Mouse (Mus musculus): ENCODE results near the gene Cipc. TPM values are rescaled to one million over a fixed set of nuclear protein-coding genes. Genes with fewer than 3 reads are reported as not detected.

Cipc gene
- total and polyA plus RNA-seq, 3 experiments = 42.7 to 89.5 (median 70.0) TPM

- Histone ChIP-seq H3K4me3 (ENCODE audit: low read depth, low read length) (no peak overlapping the region), H3K4me1 (ENCODE audit: insufficient read depth, low read depth, low read length) (no peaks in the 10 kb centered on the region), H3K9me3 (replicated peaks) (no peaks in the 10 kb centered on the region), H3K36me3 (replicated peaks) (no peaks in the 10 kb centered on the region), H3K27me3 (ENCODE audit: insufficient read depth, low read length) (peaks cover 14% of the 10 kb centered on the region; the same call in 1 of the 2 replicates)
- TF ChIP-seq GATA2 (IDR thresholded peaks at IDR 0.05; ENCODE audit: borderline replicate concordance, low read depth, low read length) (no peak), GATA1 (IDR thresholded peaks at IDR 0.05; ENCODE audit: borderline replicate concordance, low read length) (no peak), TAL1 (conservative IDR thresholded peaks at IDR 0.05; ENCODE audit: low read depth, low read length) (no peak), CTCF (IDR thresholded peaks at IDR 0.05; ENCODE audit: low read depth, low read length) (no peak), POLR2AphosphoS5 (IDR thresholded peaks at IDR 0.05; ENCODE audit: insufficient replicate concordance, low read depth, low read length) (no peak)
- DNase-seq (ENCODE audit: low spot score) (no peak), ATAC-seq (ENCODE audit: extremely low read depth, insufficient number of reproducible peaks, low FRiP score, poor library complexity, severe bottlenecking) (no peak)
Observed at GRCm38 (mm10) chr12:86989378-86989777, 42.5 kb downstream of the Cipc start.

GRCm38 (mm10) chr12:86989890-86990754 is 43.3 kb downstream of the Cipc start, which contains the start of gene Zdhhc22:
Gene Zdhhc22, minus strand, starts transcription at chr12:86990430.
- H3K9me3 ChIP-seq (replicated peaks) = no peaks in the 10 kb centered on the region
- H3K4me1 ChIP-seq (ENCODE audit: insufficient read depth, low read depth, low read length) = no peaks in the 10 kb centered on the region
- no peak for ATAC-seq (ENCODE audit: extremely low read depth, insufficient number of reproducible peaks, low FRiP score, poor library complexity, severe bottlenecking)
- no peak for DNase-seq (ENCODE audit: low spot score)
- no peak within 1 kb of the TSS for H3K4me3 ChIP-seq (ENCODE audit: low read depth, low read length)
- peaks cover 14% of the 10 kb centered on the region; the same call in 1 of the 2 replicates for H3K27me3 ChIP-seq (ENCODE audit: insufficient read depth, low read length)
- no peaks in the 10 kb centered on the region for H3K36me3 ChIP-seq (replicated peaks)
- no peak for TF ChIP-seq GATA2 (IDR thresholded peaks at IDR 0.05; ENCODE audit: borderline replicate concordance, low read depth, low read length)
- TF ChIP-seq POLR2AphosphoS5 (IDR thresholded peaks at IDR 0.05; ENCODE audit: insufficient replicate concordance, low read depth, low read length) = no peak
- no peak for TF ChIP-seq CTCF (IDR thresholded peaks at IDR 0.05; ENCODE audit: low read depth, low read length)

GRCm38 (mm10) chr12:86990755-86991110 is 43.9 kb downstream of the Cipc start:
- no peak for TF ChIP-seq GATA1 (IDR thresholded peaks at IDR 0.05; ENCODE audit: borderline replicate concordance, low read length)
- TF ChIP-seq GATA2 (IDR thresholded peaks at IDR 0.05; ENCODE audit: borderline replicate concordance, low read depth, low read length) = no peak
- no peak for TF ChIP-seq TAL1 (conservative IDR thresholded peaks at IDR 0.05; ENCODE audit: low read depth, low read length)
- TF ChIP-seq CTCF (IDR thresholded peaks at IDR 0.05; ENCODE audit: low read depth, low read length) = no peak
- TF ChIP-seq POLR2AphosphoS5 (IDR thresholded peaks at IDR 0.05; ENCODE audit: insufficient replicate concordance, low read depth, low read length) = no peak
- ATAC-seq (ENCODE audit: extremely low read depth, insufficient number of reproducible peaks, low FRiP score, poor library complexity, severe bottlenecking) (no peak), DNase-seq (ENCODE audit: low spot score) (no peak)
- no peak overlapping the region for H3K4me3 ChIP-seq (ENCODE audit: low read depth, low read length)
- no peaks in the 10 kb centered on the region for H3K36me3 ChIP-seq (replicated peaks)
- no peaks in the 10 kb centered on the region for H3K9me3 ChIP-seq (replicated peaks)
- H3K27me3 ChIP-seq (ENCODE audit: insufficient read depth, low read length) = peaks cover 14% of the 10 kb centered on the region; the same call in 1 of the 2 replicates
- no peaks in the 10 kb centered on the region for H3K4me1 ChIP-seq (ENCODE audit: insufficient read depth, low read depth, low read length)

GRCm38 (mm10) chr12:86994166-86994565 is 47.3 kb downstream of the Cipc start:
- no peaks in the 10 kb centered on the region for H3K36me3 ChIP-seq (replicated peaks)
- no peak overlapping the region for H3K4me3 ChIP-seq (ENCODE audit: low read depth, low read length)
- TF ChIP-seq CTCF (IDR thresholded peaks at IDR 0.05; ENCODE audit: low read depth, low read length) = no peak
- TF ChIP-seq TAL1 (conservative IDR thresholded peaks at IDR 0.05; ENCODE audit: low read depth, low read length) = no peak
- TF ChIP-seq GATA2 (IDR thresholded peaks at IDR 0.05; ENCODE audit: borderline replicate concordance, low read depth, low read length) = no peak
- no peak for TF ChIP-seq POLR2AphosphoS5 (IDR thresholded peaks at IDR 0.05; ENCODE audit: insufficient replicate concordance, low read depth, low read length)
- TF ChIP-seq GATA1 (IDR thresholded peaks at IDR 0.05; ENCODE audit: borderline replicate concordance, low read length) = no peak
- H3K4me1 ChIP-seq (ENCODE audit: insufficient read depth, low read depth, low read length) = no peaks in the 10 kb centered on the region
- ATAC-seq (ENCODE audit: extremely low read depth, insufficient number of reproducible peaks, low FRiP score, poor library complexity, severe bottlenecking) = no peak
- no peak for DNase-seq (ENCODE audit: low spot score)
- H3K27me3 ChIP-seq (ENCODE audit: insufficient read depth, low read length) = peaks cover 8% of the 10 kb centered on the region
- H3K9me3 ChIP-seq (replicated peaks) = no peaks in the 10 kb centered on the region

GRCm38 (mm10) chr12:86994776-86995175 is 47.9 kb downstream of the Cipc start:
- TF ChIP-seq GATA1 (IDR thresholded peaks at IDR 0.05; ENCODE audit: borderline replicate concordance, low read length) (no peak), GATA2 (IDR thresholded peaks at IDR 0.05; ENCODE audit: borderline replicate concordance, low read depth, low read length) (no peak), CTCF (IDR thresholded peaks at IDR 0.05; ENCODE audit: low read depth, low read length) (no peak), TAL1 (conservative IDR thresholded peaks at IDR 0.05; ENCODE audit: low read depth, low read length) (no peak), POLR2AphosphoS5 (IDR thresholded peaks at IDR 0.05; ENCODE audit: insufficient replicate concordance, low read depth, low read length) (no peak)
- no peaks in the 10 kb centered on the region for H3K4me1 ChIP-seq (ENCODE audit: insufficient read depth, low read depth, low read length)
- DNase-seq (ENCODE audit: low spot score) = no peak
- H3K9me3 ChIP-seq (replicated peaks) = no peaks in the 10 kb centered on the region
- no peaks in the 10 kb centered on the region for H3K36me3 ChIP-seq (replicated peaks)
- no peak for ATAC-seq (ENCODE audit: extremely low read depth, insufficient number of reproducible peaks, low FRiP score, poor library complexity, severe bottlenecking)
- H3K27me3 ChIP-seq (ENCODE audit: insufficient read depth, low read length) = peaks cover 6% of the 10 kb centered on the region
- no peak overlapping the region for H3K4me3 ChIP-seq (ENCODE audit: low read depth, low read length)

GRCm38 (mm10) chr12:86995931-86996330 is 49.1 kb downstream of the Cipc start:
- ATAC-seq (ENCODE audit: extremely low read depth, insufficient number of reproducible peaks, low FRiP score, poor library complexity, severe bottlenecking) (no peak), DNase-seq (ENCODE audit: low spot score) (no peak)
- Histone ChIP-seq H3K27me3 (ENCODE audit: insufficient read depth, low read length) (peaks cover 6% of the 10 kb centered on the region; the same call in 1 of the 2 replicates), H3K36me3 (replicated peaks) (no peaks in the 10 kb centered on the region), H3K4me1 (ENCODE audit: insufficient read depth, low read depth, low read length) (peaks cover 5% of the 10 kb centered on the region; the same call in 1 of the 2 replicates), H3K4me3 (ENCODE audit: low read depth, low read length) (no peak overlapping the region), H3K9me3 (replicated peaks) (no peaks in the 10 kb centered on the region)
- TF ChIP-seq GATA2 (IDR thresholded peaks at IDR 0.05; ENCODE audit: borderline replicate concordance, low read depth, low read length) (no peak), TAL1 (conservative IDR thresholded peaks at IDR 0.05; ENCODE audit: low read depth, low read length) (no peak), GATA1 (IDR thresholded peaks at IDR 0.05; ENCODE audit: borderline replicate concordance, low read length) (no peak), CTCF (IDR thresholded peaks at IDR 0.05; ENCODE audit: low read depth, low read length) (no peak), POLR2AphosphoS5 (IDR thresholded peaks at IDR 0.05; ENCODE audit: insufficient replicate concordance, low read depth, low read length) (no peak)
